Mouse (Mus musculus): Measurements from ENCODE around the gene Cep57l1.

Cep57l1 gene

GRCm38 (mm10) chr10:41675842-41676571 is 133.7 kb downstream of the Cep57l1 start:
- DNase-seq (ENCODE audit: low spot score), result no peak

- no peak for DNase-seq (ENCODE audit: low spot score)
These were observed 134.4 kb downstream of the Cep57l1 start for GRCm38 (mm10) chr10:41675243-41675642.

GRCm38 (mm10) chr10:41674362-41674761 is 135.3 kb downstream of the Cep57l1 start:
- no peak for DNase-seq (ENCODE audit: low spot score)

- DNase-seq (ENCODE audit: low spot score), result no peak
These were observed 139.5 kb downstream of the Cep57l1 start for GRCm38 (mm10) chr10:41670196-41670595.

Data from embryo, embryonic 10.5 days (tissue).